Mouse (Mus musculus) heart, postnatal 14 days (tissue): ENCODE results near the gene Mef2c. TPM values are rescaled to one million over a fixed set of nuclear protein-coding genes. Genes with fewer than 3 reads are reported as not detected.

Experiments used
- DNase-seq, 2 experiments: peaks; one replicate each; pipeline ENCODE4 v3.0.0; 2021 to 2022
- intact Hi-C: fragments of 180-260 bp; cut with DNase I; formaldehyde crosslinking; loops from one replicate; pipeline ENCODE4 v1.15.1; 2025
- total RNA-seq, 2 experiments: library from RNA; stranded (reverse); gene quantifications; 2 replicates each; pipeline ENCODE4 v1.2.3; 2021

Gene Mef2c
- total RNA-seq, 2 experiments from 2014 or later: 67.9 to 74.7 TPM

GRCm38 (mm10) chr13:83651941-83652548 is 148.2 kb downstream of the Mef2c start:
- DNase-seq: no peak

GRCm38 (mm10) chr13:83652560-83652959 is 148.7 kb downstream of the Mef2c start:
- intact Hi-C loops: loop anchor here (10.0 kb wide), 1 partner anchor 1158 kb away; no protein-coding TSS in a partner anchor
- no peak for DNase-seq

More at GRCm38 (mm10) chr13:83651941-83652548, 148.2 kb downstream of the Mef2c start:
- intact Hi-C loops: loop anchor here (2.0 to 10.0 kb wide), 2 partner anchors 43 to 1157 kb away; no protein-coding TSS in a partner anchor

- intact Hi-C loops: loop anchor here (2.0 to 10.0 kb wide), 2 partner anchors 130 to 1160 kb away; no protein-coding TSS in a partner anchor
- peak; percentile 83 to 88 for DNase-seq
Observed at GRCm38 (mm10) chr13:83654889-83655769, 151.3 kb downstream of the Mef2c start.

GRCm38 (mm10) chr13:83656094-83656493 is 152.3 kb downstream of the Mef2c start:
- no peak for DNase-seq
- intact Hi-C loops: loop anchor here (1.0 to 10.0 kb wide), 2 partner anchors 1161 to 1712 kb away; no protein-coding TSS in a partner anchor

- no peak for DNase-seq
Observed at GRCm38 (mm10) chr13:83656773-83657172, 152.9 kb downstream of the Mef2c start.

GRCm38 (mm10) chr13:83660722-83661121 is 156.9 kb downstream of the Mef2c start:
- DNase-seq: no peak
- intact Hi-C loops: no loop called here

More at GRCm38 (mm10) chr13:83656773-83657172, 152.9 kb downstream of the Mef2c start:
- intact Hi-C loops: loop anchor here (1.0 to 10.0 kb wide), 2 partner anchors 1162 to 1712 kb away; no protein-coding TSS in a partner anchor

GRCm38 (mm10) chr13:83661166-83661565 is 157.3 kb downstream of the Mef2c start:
- DNase-seq: no peak
- intact Hi-C loops: no loop called here

- intact Hi-C loops: no loop called here
Observed at GRCm38 (mm10) chr13:83662089-83662551, 158.3 kb downstream of the Mef2c start.

GRCm38 (mm10) chr13:83666179-83666578 is 162.3 kb downstream of the Mef2c start:
- intact Hi-C loops: no loop called here

More at GRCm38 (mm10) chr13:83662089-83662551, 158.3 kb downstream of the Mef2c start:
- DNase-seq: no peak

GRCm38 (mm10) chr13:83667051-83667450 is 163.2 kb downstream of the Mef2c start:
- intact Hi-C loops: no loop called here
- no peak for DNase-seq

More at GRCm38 (mm10) chr13:83666179-83666578, 162.3 kb downstream of the Mef2c start:
- DNase-seq: no peak

- intact Hi-C loops: no loop called here
- no peak for DNase-seq
Observed at GRCm38 (mm10) chr13:83707611-83708010, 203.8 kb downstream of the Mef2c start.

GRCm38 (mm10) chr13:83712778-83713380 is 209.0 kb downstream of the Mef2c start:
- DNase-seq: no peak
- intact Hi-C loops: loop anchor here (5.0 kb wide), 1 partner anchor 1454 kb away; no protein-coding TSS in a partner anchor

- intact Hi-C loops: loop anchor here (5.0 kb wide), 1 partner anchor 1454 kb away; no protein-coding TSS in a partner anchor
- no peak for DNase-seq
Observed at GRCm38 (mm10) chr13:83713661-83714291, 209.9 kb downstream of the Mef2c start.

- intact Hi-C loops: loop anchor here (5.0 kb wide), 3 partner anchors 633 to 1453 kb away; no protein-coding TSS in a partner anchor
Observed at GRCm38 (mm10) chr13:83714466-83715307, 210.9 kb downstream of the Mef2c start.

GRCm38 (mm10) chr13:83715308-83715785 is 211.5 kb downstream of the Mef2c start:
- no peak for DNase-seq
- intact Hi-C loops: loop anchor here (5.0 kb wide), 2 partner anchors 632 to 1042 kb away; no protein-coding TSS in a partner anchor

More at GRCm38 (mm10) chr13:83714466-83715307, 210.9 kb downstream of the Mef2c start:
- peak; percentile 81 to 87 for DNase-seq

- intact Hi-C loops: loop anchor here (5.0 kb wide), 2 partner anchors 631 to 1041 kb away; no protein-coding TSS in a partner anchor
- DNase-seq: no peak
Observed at GRCm38 (mm10) chr13:83715971-83716615, 212.3 kb downstream of the Mef2c start.
